Mouse (Mus musculus) monocyte, adult 5-6 weeks (primary cell): Measurements from ENCODE around the gene Spata31d1d. TPM values are rescaled to one million over a fixed set of nuclear protein-coding genes. Genes with fewer than 3 reads are reported as not detected.
A peak's percentile ranks its signal among the peaks of the same experiment; 100 is the strongest.
"Not testable (repeated sequence)": the region's sequence is repeated elsewhere in the genome, so short reads cannot be mapped to it uniquely, and the experiment has no call there.

Source experiments
- ATAC-seq: fragments of 153-309, 156-312 bp; replicated peaks from 2 replicates; pipeline ENCODE4 v1.8.0; 2017; ENCODE audit warnings: mild to moderate bottlenecking; ENCODE audit not compliant: low TSS enrichment, insufficient number of reproducible peaks, severe bottlenecking, poor library complexity, low FRiP score
- total RNA-seq: library from RNA; stranded (forward); fragments of 200-1000, 200-491, 200-594 nt; gene quantifications from 3 replicates; pipeline ENCODE4 v1.2.3, GENCODE M21; 2017

Spata31d1d gene
- total RNA-seq, 1 experiment from 2014 or later = not detected

DNA sequence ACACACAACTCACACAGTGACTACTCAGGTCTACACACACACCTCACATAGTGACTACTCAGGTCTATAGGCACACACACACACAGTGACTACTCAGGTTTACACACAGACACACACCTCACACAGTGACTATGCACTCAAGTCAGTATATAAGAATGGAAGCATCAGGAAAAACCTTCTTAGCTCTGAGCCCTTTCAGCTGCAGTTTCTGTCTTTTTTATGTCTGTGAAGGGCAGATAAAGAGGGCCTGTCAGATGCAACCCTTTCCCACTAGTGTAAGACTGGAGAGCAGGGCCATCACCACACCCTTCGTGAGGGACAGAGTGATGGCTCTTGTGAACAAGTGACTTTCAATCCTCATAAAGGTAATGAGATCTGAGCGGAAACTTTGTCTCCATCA is 6.9 kb upstream of the Spata31d1d start:
- ATAC-seq = no peak

DNA sequence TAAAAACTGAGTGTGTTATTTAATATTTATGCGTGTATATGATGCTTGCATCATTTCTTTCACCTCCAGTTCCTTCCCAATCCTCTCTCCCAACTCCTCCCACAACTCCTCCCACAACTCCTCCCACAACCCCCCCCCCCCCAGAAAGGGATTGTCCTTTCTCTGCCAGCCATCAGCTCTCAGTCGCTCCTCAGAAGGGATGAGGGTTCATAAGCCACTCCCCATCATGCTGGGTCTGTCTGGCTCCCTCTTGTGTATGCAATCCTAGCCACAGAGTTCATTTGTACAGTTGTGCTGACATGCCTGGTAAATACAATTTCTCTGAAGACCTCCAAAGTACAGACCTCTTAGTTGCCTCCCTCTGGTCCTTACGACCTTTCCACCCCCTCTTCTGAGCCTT is 3.6 kb upstream of the Spata31d1d start:
- no peak for ATAC-seq

DNA sequence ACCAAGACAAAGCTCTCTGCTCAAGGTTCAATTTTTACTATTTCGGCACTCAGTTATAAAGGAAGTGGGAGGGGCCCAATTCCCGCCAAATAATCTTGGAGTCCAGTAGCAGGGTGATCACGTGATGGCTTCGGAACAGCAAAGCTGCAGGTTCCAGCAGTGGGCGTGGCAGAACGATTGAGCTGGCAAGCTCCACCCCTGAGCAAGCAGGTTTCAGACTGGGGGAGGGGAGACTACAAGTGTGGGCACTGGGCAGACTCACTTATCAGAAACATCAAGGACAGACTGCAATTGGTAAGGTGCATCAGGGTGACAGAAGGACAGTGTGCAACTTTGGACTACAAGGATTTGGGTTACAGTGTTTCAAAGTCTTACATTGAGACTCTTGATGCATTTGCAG is 2.8 kb upstream of the Spata31d1d start:
- not testable (repeated sequence) for ATAC-seq

DNA sequence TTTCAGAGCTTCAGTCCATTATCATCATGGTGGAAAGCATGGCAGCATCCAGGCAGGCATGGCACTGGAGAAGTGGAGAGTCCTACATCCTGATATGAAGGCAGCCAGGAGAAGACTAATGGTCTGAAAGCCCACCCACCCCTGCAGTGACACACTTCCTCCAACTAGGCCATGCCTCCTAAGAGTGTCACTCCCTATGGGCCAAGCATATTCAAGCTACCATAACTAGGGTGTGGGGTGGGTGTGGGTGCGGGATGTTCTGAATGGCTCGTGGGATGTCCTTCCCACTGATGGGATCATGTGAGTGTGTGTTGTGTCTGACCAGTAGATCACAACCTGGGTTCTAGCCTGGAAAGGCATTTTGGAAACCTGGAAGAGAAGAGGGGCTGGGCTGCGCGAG is 2.4 kb upstream of the Spata31d1d start:
- ATAC-seq = no peak

DNA sequence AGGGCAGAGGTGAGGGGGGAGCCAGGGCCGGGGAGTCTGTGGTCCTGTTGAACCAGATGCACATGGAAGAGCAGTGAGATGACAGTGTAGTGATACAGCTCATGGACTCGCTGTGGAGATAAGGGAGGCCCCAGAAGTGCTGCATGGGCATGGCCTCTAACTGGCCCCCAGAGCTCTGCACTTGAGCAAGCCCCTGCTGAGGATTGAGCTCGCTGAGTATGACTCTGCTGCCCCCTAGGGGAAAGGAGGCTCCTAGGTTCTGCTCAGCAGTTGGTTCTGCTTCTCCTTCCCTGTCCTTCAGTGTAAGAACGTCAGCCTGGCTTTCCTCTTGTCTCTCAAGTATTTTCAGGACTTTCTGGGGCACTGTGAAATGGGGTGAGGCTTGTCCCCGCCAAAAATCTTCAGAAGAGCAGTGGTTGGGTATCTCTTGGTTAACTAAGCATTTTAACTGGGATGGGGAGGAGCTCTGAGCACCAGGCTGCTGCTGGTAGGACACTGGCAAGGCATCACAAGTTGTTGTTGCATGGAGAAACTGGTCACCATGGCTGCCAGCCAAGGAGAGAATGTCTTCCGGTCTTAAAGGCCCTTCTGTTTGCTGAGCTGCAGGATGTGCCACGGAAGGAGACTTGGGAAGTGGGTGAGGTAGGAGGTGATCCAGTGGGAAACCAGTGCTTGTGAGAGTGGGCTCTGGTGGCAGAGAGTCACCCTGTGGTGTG is 3.0 kb downstream of the Spata31d1d start:
- ATAC-seq = peak; percentile 86

DNA sequence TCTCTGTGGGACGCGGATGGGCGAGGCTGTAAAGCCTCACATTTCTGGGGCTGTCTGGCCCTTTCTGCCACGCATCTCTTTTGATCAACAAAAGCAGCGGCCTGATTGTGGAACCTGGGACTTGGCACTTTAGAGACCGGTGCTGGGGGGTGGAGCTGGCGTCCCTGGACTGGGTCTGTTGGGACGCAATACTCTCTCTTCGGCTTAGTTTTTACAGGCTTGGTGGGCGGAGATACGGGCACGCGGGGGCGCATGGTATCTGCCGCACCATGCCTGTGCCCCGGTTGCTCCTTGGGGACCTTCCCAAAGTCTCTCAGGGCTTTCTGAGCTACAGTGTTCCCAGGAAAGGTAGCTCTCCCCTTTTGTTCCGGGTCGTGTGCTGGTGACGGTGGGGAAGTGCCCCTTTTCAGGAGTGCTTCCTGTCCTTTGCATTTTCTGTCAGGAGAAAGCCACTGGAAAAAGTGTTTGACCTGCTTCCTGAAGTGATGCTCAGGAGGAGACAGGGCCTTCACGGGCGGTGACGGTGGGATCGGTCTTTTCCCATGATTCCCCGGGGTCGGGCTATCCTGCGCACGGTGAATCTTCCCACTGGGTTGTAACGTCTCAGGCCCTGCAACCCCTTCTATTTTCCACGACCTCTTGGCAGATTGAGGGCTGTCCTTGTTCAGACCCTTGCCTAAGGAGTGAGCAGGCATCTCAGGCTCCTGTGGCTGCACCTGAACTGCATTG is 5.2 kb downstream of the Spata31d1d start:
- ATAC-seq = no peak

DNA sequence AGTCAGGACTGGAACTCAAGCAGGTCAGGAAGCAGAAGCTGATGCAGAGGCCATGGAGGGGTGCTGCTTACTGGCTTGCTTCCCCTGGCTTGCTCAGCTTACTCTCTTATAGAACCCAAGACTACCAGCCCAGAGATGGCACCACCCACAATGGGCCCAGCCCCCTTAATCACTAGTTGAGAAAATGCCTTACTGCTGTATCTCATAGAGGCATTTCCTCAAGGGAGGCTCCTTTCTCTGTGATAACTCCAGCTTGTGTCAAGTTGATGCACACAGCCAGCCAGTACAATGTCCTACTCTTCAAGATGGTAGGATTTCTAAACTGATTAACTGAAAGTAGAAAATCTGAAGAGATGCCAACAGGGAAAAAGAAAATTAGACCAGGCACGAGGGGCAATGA is 9.5 kb downstream of the Spata31d1d start:
- ATAC-seq = not testable (repeated sequence)

DNA sequence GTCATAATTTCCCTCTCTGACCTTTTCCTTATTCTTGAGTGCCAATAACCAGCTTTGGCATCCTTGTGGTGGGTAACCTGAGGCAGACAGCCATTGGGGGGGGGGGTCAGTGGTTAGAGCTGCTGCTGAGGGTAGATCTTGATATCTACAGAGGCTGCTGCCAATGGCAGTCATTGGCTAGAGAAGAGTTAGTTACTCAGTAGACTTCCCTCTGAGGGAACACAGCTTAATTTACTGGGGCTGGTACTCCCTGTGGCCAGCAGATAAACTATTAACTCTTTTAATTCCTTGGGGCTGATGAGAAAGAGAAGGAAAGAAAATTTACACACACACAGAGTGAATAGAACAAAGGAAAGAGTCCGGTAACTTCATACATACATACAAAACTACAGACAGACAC is 12.1 kb downstream of the Spata31d1d start:
- no peak for ATAC-seq

DNA sequence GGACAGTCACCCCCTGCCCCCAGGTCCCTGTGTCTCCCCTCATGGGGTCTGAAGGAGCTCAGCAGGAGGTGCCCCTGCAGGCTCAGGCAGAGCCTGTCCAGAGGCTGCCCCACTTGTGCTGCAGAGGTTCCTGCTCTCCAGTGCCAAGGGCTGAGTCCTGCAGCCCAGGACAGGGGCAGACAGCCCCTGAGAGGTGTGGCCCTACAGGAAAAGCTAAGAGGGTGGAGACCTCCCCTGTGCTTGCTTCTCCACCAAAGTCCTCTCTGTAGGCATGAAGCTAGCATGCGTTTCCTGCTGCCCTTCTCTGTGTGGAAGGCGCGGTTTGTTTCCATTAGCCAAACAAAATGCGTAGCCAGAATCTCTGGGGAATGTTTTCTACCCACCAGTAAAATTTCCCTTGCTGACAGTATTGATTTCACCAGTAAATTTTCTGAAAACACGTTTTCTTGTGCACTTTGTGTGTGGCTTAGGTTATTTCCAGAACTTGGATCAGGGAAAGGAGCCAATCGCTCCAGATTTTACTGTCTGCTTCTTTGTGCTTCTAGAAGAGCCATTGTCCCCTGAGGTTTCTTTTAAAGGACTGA is 12.6 kb downstream of the Spata31d1d start:
- not testable (repeated sequence) for ATAC-seq

DNA sequence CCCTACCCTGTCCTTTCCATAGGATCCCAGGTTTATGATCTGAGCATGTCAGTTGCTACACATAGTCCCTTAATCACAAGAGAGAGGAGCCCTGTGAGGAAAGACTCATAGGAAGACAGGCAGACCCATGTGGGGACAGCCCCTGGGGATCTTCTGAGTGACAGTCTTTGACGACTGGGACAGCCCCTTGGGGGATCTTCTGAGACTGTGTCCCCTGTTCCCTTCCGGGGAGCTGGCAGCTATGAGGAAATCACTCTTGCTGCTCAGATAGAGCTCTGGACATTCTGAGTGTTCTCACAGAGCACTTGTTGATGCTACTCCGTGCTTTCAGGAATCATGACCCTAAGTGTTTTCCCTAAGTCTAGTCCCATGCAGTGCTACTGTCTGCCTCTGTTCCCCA is 17.8 kb downstream of the Spata31d1d start:
- ATAC-seq = no peak

DNA sequence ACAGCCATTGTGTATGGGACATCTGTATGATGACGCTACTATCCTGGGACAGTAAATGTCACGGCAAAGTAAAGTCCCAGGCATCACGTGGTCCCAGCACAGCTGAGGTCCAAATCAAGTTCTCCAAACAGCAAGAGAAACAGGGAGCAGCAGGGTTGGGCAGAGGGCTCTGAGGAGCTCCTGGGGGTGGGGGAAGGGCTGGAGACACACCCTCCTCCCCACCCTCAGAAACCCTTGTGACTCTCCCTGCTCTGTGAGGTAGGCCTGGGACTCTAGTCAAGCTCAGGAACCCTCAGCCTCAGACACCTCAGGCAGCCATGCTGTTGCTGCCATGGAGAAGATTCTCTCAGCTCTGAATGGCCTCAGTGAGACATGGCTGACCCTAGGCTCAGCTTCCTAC is 19.6 kb downstream of the Spata31d1d start, which contains the start of gene Spata31d1b:
Spata31d1b (plus strand) TSS at position 301 of the 400 bp plus-strand sequence.
- ATAC-seq = not testable (repeated sequence)

DNA sequence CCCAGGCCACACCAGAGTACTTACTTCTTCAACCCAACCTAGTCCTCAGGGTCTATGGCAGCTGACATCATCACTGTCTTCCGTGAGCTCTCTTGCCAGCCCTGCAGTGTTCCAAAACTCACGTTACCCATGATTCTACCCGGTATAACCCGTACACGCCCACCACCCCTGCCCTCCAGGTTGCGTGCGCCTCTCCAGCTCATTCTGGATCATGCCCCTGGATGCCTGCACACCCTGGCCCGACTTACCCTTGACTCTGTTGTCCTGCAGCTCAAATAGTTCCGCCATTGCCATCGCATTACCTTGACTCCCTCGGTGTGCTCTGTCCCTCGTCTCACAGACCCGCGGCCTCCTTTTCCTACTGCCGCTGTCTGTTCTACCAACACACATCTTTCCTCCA is 21.3 kb downstream of the Spata31d1d start, which contains the start of gene Spata31d1a:
Spata31d1a (minus strand) TSS at position 101 of the 400 bp plus-strand sequence.
- no peak for ATAC-seq

DNA sequence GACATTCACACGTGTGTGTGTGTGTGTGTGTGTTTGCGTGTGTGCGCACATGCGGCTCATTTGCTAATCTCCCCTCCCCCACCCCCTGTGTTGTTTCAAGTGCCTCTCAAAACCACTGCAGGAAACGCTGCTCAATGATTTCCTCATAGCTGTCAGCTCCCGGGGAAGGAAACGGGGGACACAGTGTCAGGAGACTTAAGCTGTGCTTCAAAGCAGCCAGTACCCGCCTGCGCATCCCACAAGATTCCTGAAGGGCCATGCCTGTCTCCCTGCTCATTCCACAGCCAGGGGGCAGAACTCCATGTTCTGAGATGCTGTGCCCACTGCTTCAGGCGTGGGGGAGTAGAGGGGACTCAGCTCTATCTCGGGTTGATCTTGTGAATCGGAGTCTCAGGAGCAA is 27.0 kb downstream of the Spata31d1d start:
- ATAC-seq = peak; percentile 27; the same call in 1 of the 2 replicates

DNA sequence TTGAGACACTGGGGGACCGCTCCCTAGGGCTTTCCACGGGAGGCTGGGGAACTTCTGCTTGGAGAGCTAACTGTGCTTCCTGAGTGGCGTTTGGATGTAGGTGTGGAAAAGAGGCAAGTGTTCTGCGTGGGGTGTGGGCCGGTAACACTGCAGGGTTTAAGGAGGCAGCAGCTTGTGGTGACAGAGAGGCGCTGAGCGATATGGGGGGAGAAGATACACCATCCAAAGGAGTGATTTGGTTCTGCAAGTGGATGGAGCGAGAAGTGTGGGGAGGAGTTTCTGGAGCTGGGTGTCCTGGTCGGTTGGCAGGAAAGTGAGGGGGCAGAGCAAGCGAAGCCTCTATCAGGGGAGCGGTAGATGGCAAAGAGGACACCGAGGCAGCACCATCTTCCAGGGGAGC is 28.0 kb downstream of the Spata31d1d start:
- no peak for ATAC-seq

DNA sequence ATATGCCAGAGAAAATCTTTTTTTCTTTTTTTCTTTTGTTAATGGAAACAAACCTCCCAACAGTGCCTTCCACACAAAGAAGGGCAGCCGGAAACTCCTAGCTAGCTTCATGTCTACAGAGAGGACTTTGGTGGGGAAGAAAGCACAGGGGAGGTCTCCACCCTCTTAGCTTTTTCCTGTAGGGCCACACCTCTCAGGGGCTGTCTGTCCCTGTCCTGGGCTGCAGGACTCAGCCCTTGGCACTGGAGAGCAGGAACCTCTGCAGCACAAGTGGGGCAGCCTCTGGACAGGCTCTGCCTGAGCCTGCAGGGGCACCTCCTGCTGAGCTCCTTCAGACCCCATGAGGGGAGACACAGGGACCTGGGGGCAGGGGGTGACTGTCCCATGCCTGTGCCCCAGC is 31.4 kb downstream of the Spata31d1d start:
- not testable (repeated sequence) for ATAC-seq

DNA sequence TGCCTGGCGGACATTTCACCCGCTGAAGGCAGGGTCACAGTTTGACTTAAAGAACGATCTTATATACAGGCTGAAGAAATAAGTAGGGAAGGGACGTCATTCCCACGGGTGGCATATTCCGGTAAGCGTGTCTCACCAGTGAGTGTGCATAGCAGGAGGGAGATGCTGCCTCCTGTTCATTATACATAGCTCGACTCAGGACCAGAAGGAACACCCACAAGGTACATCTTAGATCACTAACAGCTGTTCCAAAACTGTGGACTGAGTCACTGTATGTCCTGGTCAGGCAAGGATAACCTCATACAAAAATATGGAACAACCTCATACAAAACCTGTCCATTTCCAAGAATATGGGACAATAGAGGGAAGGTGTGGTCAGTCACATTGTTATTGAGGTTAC is 32.4 kb downstream of the Spata31d1d start:
- ATAC-seq = no peak

DNA sequence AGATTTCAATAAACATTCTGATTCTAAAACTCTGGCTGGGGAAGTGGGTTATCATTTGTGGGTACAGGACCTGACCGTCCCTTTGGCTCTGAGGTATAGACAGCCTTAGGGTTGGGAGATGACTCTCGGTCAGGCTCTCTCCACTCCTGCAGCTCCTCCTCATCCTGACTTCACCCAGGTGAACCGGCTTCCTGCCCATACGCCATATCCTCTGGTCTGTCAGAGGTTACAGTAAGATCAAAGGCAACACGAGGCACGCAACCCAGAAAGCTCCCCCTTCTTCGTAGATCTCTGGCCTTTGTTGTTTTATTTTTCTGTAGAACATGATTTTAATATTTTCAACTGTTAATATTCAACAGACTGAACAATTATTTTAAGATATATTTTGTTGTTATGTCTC is 35.8 kb downstream of the Spata31d1d start:
- ATAC-seq = no peak

DNA sequence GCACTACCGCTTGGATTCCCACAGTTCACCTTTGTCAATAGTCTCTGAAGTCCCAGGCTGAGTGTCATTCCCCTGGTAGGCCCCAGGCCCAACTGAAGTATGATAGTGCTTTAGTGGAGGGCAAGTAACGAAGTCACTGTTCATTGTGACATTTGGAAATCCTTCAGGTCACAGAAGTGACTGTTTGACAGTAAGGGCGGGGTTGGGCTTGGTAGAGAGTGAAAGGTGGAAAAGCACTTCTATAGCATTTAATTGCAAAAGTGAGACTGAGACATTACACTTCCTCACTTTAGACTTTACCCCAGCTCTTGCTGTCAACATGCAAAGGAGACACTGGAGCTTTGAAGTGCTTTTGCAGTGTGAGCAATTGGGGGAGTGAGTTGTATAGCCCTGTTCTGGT is 37.5 kb downstream of the Spata31d1d start, which contains the start of gene 4921517D22Rik:
4921517D22Rik (minus strand) TSS at position 101 of the 400 bp plus-strand sequence.
- no peak for ATAC-seq

DNA sequence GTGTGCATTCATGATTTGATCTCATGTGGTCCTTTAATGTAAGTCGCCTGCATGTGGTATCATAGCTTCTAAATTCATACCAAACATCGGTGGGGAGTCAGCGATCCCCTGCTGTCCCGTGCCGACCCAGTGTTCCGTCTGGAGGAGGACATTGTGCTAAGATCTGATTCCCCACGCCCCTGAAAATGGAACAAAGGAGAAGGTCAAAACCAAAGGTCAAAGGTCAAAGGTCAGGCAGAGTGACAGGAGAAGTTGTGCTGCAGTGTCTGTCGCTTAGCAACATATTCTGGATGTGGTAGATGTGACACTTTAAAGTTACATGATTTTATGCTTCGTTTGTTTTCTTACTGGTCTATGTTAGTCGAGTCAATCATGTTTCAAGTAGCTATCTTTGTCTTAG is 40.1 kb downstream of the Spata31d1d start:
- no peak for ATAC-seq

DNA sequence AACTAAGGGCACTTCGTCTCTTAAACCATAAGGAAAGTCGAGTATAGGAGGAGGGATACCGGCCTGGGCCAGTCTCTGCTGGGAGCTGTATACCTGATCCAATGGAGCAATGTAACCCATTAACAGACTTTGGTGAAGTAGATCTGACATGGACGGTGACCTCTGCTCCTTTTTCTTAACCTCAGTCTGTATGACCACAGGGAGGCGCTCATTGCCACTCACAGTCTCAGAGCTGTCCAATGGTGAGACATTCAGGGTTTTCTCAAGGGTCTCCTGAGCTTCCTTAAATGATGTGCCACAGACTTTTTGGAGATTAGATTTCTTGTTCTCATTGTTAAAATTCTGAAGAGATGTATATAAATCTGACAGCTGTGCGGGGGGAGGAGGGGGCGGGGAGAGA is 41.0 kb downstream of the Spata31d1d start:
- ATAC-seq = no peak
